Mouse (Mus musculus): ENCODE results near the gene Olfr305.
"Not testable (repeated sequence)": the region's sequence is repeated elsewhere in the genome, so short reads cannot be mapped to it uniquely, and the experiment has no call there.

The Olfr305 gene

DNA sequence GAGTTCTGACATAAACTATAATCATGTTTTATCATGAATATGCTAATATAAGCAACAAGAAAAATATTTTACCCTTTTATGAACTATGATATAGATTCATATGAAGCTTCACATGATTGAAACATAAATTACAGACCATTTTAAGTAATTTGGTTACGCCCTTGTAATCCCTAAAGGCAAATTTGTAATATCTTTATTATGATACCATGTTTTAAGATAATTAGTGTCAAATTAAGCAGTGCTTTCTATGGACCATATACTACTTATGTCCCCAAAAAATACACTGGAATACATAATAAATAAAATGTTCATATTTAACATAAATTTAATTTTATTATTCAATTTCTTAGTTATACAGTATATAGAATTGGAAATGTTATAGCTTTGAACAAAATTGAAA is at the start of gene Olfr305:
TSS of gene Olfr305 (minus strand) at position 101 of the 400 bp plus-strand sequence.
- no peak for DNase-seq (ENCODE audit: low spot score)

DNA sequence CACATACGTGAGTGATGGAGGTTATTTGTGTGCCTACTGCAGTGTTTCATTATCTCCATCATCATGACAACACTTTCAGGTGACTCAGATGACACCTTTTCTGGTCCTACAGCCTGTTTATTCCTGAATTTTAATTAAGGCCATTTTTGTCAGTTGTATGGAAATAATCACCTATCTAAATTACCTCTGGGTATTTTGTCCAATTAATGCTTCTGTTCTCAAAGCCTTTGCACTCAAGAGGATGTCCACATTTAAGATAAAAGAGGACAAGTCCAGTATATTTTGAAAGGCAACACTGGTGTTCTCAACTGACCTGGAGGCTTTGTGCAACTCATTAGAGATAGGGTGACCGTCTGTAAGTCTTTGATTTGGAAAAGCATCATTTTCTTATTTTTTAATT is 36.8 kb upstream of the Olfr305 start, which contains the start of gene Olfr301:
TSS of gene Olfr301 (plus strand) at position 301 of the 400 bp plus-strand sequence.
- no peak for DNase-seq (ENCODE audit: low spot score)

DNA sequence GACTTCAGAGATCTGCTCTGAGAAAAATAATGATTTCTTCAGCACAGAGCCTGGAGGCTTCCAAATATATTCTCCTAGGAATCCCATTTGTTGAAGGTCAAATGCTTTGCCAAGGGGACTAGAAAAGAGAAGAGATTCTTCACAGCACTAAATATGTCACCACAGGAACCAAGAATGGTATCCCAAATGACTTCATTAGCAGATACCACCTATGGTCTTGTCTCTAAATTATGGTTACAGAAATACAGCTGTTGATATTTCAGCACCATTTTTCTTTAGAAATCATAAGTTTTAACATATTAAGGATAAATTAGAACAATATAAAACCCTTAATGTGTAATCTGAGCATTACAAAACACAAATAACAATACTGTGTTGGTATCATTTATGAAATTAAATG is 31.0 kb upstream of the Olfr305 start, which contains the start of gene Olfr303:
TSS of gene Olfr303 (minus strand) at position 101 of the 400 bp plus-strand sequence.
- no peak for DNase-seq (ENCODE audit: low spot score)

DNA sequence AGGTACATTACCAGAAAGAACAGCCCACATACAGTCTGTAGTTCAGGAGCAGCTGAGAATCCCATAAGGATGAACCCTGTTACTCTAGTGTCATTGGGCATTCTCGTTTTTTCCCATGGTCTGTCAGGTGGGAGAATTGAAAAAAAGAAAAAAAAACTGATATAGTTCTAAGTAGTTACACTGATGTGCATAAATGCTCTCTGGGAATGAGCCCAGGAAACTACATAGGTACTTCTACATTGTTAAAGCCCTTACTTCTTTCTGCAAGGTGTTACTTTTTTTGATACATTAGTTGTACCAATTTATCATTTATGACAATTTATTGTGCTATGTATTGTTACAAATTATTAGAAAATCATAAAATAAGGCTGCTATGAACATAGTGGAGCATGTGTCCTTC is 19.8 kb upstream of the Olfr305 start, which contains the start of gene Olfr304:
TSS of gene Olfr304 (minus strand) at position 101 of the 400 bp plus-strand sequence.
- DNase-seq (ENCODE audit: low spot score): no peak

DNA sequence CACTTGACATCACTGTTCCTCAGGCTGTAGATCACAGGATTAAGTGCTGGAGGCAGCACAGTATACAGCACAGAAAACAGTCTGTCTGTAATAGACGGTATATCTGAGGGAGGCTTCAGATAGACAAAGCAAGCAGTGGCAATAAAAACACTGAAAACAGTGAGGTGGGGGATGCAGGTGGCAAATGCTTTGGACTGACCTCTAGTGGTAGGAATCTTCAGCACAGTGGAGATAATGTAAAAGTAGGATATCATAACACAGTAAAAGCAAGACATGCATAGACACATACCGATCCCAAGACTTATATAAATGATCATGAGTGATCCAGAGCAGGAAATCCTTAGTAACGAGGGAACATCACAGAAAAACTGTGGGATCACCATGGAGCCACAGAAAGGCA is 19.0 kb upstream of the Olfr305 start:
- DNase-seq (ENCODE audit: low spot score): no peak

DNA sequence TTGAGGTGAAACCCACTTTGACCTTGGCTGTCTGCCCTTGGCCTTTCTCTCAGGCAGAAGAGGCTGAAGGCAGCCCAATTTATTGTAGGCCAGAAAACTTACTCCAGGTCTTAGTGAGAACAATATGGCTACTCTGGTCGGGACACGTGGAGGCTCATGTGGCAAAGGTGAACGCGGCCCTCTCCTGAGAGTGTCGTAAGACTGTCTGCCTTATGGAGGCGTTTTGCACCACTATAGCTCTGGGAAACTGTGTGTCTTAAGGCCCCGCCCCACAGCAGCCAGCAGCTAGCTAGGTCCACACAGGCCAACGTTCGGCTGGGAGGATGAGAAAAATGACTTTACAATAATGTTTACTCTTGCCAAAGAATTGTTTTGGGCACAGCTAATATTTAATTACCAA is 20.4 kb downstream of the Olfr305 start:
- not testable (repeated sequence) for DNase-seq (ENCODE audit: low spot score)

DNA sequence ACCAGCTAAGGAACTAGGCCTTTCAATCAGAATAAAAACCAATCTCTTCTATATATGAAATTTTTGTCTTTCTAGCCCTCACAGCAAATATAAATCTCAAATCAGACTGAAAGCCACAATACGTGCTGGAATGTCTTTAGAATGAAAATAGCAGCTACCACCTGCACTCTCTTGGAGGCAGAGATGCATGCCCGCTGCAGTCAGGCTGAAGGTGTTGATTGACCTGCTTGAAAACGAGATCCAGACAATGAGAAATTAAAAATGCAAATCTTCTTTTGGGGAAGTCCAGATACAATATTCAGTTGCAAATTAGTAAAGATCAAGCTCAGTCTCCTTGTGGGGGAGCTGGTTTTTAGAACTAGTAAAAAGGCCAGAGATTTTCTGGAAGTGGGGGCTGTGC is 22.5 kb downstream of the Olfr305 start:
- DNase-seq (ENCODE audit: low spot score): no peak

DNA sequence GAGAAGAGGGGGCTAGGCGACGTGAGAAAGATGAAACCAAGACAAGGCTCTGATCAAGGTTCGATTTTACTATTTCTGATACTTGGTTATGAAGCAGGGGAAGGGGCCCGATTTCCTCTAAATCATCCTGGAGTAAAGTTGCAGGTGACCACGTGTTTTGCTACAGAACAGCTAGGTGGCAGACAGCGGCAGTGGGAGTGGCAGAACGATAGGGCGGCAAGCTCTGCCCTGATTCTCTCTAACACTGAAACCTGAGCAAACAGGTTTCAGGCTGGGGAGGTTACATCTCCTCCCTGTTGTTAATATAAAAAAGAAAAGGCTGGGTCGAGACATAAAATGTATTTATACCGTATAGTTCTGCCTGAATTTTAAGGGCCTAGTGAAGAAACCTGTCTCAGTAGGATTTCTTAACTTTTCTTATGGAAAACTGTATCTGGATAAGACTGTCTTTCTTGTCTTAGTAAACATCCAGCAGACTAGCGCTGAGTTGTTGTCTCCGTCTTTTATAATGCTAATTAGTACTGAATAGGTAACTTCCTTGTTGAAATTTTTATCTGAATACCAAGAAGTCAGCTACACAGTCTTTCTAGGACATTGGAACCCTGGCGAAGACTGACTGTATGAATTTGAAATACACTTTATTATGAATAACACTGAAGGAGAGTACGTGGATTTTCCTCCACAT is 23.7 kb downstream of the Olfr305 start:
- DNase-seq (ENCODE audit: low spot score): no peak

DNA sequence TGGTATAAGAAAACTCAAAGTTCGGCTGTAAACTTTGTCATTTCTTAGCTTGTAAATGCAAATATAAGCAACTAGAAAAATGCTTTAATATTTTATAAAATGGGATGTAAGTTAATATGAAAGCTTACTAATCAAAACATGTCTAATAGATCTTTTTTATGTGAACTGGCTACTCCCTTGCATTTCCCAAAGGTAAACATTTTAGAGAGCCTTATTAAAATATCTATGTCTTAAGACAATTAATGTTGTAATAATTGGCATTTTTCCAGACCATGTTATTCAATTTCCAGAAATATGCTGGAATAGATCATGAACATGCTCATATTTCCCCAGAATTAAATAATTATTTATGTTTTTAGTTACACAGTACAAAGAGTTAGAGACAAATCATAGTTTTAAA is 29.2 kb downstream of the Olfr305 start, which contains the start of gene Olfr307:
TSS of gene Olfr307 (minus strand) at position 101 of the 400 bp plus-strand sequence.
- no peak for DNase-seq (ENCODE audit: low spot score)

DNA sequence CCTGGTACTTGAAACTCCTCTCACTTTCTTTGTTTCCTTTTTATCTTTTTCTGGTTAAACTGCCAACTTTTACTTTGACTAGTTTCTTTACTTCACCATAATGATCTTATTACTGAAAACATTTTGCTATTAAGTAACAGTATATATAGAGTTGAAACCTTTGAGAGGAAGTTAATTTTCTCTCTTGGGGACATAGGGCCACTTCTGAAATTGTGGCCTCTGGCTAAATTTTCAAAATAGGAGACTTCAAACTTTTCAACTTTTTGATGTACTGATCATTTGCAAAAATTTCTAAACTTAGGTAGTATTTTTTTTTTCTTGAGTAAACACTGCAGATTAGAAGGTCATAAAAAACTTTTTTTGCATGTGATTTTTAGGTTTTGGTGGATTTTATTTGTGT is 41.2 kb downstream of the Olfr305 start, which contains the start of gene Olfr308:
TSS of gene Olfr308 (minus strand) at position 101 of the 400 bp plus-strand sequence.
- no peak for DNase-seq (ENCODE audit: low spot score)

DNA sequence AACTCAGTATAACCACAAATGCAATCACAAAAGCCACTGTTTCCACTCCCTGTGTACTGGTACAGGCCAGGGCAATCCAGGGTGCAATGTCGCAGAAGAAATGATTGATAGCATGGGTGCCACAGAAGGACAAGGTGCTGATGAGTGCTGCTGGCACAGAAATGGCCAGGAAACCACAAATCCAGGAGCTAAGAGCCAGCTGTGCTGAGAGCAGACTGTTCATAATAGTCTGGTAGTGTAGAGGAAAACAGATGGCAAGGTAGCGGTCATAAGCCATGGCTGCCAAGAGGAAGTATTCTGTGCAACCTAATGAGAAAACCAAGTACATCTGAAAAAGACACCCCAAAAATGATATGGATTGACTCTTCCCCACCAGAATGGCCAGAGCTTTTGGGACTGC is 45.4 kb downstream of the Olfr305 start:
- no peak for DNase-seq (ENCODE audit: low spot score)

DNA sequence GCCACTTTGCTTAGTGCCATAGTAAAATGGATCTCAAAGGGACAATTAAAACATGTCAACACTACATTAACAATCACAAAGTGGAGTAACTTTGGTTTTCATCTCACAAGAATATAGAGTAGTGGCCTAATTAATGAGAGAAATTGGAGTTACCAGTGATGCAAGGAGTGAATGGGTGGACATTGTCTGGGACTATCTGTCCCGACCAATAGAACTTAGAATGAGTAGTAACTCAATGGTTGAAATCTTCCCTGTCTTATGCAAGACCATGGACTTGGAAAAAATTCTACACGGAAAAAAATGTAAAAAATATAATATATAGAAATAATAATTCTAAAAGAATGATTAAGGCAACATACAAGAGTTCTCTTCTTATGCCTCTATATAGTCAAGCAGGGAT is 53.1 kb downstream of the Olfr305 start, which contains the start of gene Olfr309:
TSS of gene Olfr309 (minus strand) at position 101 of the 400 bp plus-strand sequence.
- DNase-seq (ENCODE audit: low spot score): no peak

Measured in left cerebral cortex, adult 11 months (tissue).